Mouse (Mus musculus) embryonic fibroblast, embryonic 13.5 days (primary cell): ENCODE results near the gene Serpini1. TPM values are rescaled to one million over a fixed set of nuclear protein-coding genes. Genes with fewer than 3 reads are reported as not detected.

Source experiments
- H3K27ac ChIP-seq: 2 replicates; pipeline ENCODE4 v1.5.1; 2012; ENCODE audit warnings: low read length, control low read depth, inconsistent platforms; ENCODE audit not compliant: insufficient read depth
- H3K4me1 ChIP-seq: 2 replicates; pipeline ENCODE4 v1.6.1; 2011; ENCODE audit warnings: low read length; ENCODE audit not compliant: control insufficient read depth, insufficient read depth
- H3K4me3 ChIP-seq: 2 replicates; pipeline ENCODE4 v1.5.1; 2011; ENCODE audit warnings: mild to moderate bottlenecking, control low read depth, low read length; ENCODE audit not compliant: insufficient read depth
- CTCF ChIP-seq: IDR thresholded peaks from 2 replicates; pipeline ENCODE4 v1.5.1; 2011; ENCODE audit warnings: mild to moderate bottlenecking, control low read depth, low read length, moderate library complexity, borderline replicate concordance; ENCODE audit not compliant: insufficient read depth
- POLR2A ChIP-seq: IDR thresholded peaks from 2 replicates; pipeline ENCODE4 v1.6.1; 2011; ENCODE audit warnings: low read depth, mild to moderate bottlenecking, control low read depth, low read length, moderate library complexity
- polyA plus RNA-seq: library from polyadenylated mRNA; stranded (reverse); fragments of >200 nt; gene quantifications from 2 replicates; pipeline ENCODE4 v1.2.4, GENCODE M21; 2011; ENCODE audit warnings: low read depth; ENCODE audit not compliant: missing spikeins, insufficient read length

The Serpini1 gene
- polyA plus RNA-seq, result 1.9 and 2.2 TPM in 2 replicates

DNA sequence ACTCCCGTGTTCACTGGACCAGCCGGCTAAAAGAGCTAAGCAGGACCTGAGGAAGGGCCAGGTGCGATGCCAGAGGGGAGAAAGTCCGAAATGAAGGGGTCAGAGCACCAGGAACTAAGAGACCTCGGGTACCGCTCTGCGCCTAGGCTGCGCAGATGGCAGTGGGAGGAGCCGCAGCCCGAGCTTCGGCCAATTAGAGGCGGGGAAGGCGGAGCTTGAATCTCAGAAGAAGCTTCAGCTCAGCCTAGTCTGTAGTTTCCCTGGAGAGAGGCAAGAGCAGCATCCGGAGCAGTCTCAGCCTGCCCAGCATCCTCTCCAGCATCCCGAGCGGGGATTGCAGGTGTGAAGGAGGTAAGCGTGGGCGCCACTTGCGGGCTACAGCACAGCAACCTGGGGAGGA, at the start of gene Serpini1:
Gene Serpini1, plus strand, starts transcription at position 256 of the 400 bp plus-strand sequence.
- no peaks in the 10 kb centered on the region; the same call in 1 of the 2 replicates for H3K4me1 ChIP-seq
- peak within 1 kb of the TSS; percentile 51 for H3K27ac ChIP-seq
- H3K4me3 ChIP-seq, result peak within 1 kb of the TSS; percentile 95
- TF ChIP-seq POLR2A, result peak; percentile 83
- TF ChIP-seq CTCF, result no peak

DNA sequence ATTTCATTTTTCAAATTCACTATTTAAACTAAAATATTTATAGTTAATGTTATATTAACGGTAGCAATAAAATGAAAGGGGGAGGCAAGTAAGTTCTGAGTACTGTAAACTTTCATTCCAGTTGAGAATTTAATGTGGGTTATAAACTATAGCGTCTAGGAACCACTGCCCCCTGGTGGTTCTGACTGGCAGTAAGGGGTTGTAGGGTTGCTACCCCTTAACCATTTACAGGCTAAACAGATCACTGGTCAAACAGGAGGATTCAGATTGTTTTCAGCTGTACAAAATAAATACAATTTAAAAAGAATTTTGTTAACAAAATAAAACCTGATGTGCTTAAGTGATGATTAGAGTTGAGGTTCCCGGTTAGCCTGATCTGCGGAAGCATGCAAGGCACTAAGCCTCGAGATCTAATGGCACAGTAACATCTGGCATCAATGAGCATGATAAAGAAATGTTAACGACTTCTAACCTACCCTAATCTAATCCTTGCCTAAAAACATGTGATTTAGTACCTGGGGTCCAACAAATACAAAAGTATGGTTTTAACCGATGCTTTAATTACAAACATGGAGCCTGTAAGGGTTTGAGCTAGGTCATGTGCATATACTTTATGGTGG, 39.6 kb upstream of the Serpini1 start:
- Histone ChIP-seq H3K4me1 (no peaks in the 10 kb centered on the region), H3K4me3 (no peak overlapping the region), H3K27ac (no peak overlapping the region)
- TF ChIP-seq POLR2A (no peak), CTCF (no peak)

DNA sequence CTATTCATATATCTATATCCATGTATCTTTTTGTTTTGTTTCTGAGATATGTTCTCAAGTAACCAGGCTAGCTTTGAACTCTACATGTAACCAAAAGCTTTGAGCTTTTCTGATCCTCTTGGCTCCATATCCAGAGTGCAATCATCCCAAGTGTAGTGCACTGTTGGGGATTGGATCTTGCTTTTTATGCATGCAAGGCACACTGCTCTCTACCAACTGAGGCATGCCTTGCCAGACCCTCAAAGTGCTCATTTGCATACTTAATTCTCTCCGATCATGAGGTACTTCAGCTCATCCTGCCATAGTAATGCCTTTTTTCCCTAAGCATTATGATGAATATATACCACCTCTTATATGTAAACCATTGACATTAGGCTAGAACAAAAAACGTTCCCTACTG, 36.0 kb upstream of the Serpini1 start:
- Histone ChIP-seq H3K4me1 (no peaks in the 10 kb centered on the region), H3K27ac (no peak overlapping the region), H3K4me3 (no peak overlapping the region)
- no peak for TF ChIP-seq CTCF
- no peak for TF ChIP-seq POLR2A

DNA sequence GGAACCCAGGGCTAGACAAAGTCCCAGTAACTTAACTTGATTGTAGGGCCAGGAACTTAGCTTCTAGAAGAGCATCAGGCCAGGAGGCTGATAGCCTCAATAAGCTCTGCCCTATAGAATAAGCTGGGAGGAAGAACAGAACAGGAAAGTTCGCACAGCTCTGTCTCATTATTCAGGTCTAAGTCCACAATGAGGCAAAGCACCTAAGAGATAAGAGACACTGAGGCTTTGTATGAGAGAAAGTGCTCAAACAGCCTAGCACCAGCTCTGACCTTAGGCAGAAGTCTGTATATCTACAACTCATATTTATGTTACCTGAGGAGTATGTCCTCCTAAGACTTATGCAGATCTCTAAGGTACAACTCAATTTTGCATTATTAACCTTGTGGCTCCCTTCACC, 34.8 kb upstream of the Serpini1 start:
- Histone ChIP-seq H3K27ac (no peak overlapping the region), H3K4me3 (no peak overlapping the region), H3K4me1 (no peaks in the 10 kb centered on the region)
- TF ChIP-seq CTCF (no peak), POLR2A (no peak)

DNA sequence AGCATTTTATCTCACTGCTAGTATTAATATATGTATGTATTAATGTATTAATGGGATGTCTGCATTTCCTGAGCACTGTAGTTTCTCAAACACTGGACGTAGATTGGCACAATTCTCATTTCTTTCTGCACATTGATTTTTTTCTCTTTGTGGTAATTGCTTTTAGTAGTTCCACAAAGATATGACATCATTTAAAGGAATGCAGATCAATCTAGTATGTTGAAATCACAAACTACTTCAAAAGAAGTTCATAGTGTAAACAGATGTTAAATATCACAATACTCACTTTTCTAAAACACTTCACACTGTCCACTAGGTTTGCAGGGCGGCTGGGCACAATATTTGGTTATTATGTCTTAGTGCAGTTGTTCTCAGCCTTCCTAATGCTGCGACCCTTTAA, 26.3 kb upstream of the Serpini1 start:
- TF ChIP-seq CTCF (no peak), POLR2A (no peak)
- Histone ChIP-seq H3K4me3 (no peak overlapping the region), H3K4me1 (no peaks in the 10 kb centered on the region), H3K27ac (no peak overlapping the region)

DNA sequence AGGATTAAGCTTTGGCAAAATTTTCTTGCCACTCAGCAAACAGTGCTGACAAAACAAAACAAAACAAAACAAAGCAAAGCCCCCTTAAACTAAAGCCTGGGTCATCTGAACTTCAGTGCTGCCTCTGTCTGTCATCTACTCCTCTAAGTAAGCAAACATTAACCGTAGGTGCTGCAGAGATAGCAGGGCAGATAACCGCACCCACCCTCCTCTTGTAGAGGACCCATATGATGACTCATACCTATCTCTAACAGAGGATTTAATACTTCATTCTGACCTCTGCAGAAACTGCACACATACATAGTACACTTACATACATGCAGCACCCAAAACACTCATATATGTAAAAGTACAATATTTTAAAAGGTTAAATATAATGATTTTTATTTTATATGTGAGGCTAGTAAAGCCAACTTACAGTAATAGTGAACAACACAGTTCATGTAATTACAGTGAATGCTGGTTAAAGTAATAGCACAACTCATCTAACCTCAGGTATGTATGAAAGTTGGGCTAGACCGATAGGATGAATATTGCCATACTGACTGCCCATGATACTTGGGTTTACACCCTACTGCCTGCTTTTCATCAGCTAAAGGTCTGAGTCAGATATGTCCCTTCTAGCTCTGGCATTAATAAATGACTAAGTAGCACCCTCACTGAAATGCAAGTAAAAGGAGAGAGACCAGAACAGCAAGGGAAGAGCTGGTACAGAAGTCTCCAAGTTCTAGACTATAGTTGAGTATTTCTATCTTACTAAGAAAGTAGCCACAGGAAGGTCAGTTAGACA, 23.1 kb upstream of the Serpini1 start:
- H3K4me1 ChIP-seq, result no peaks in the 10 kb centered on the region
- H3K4me3 ChIP-seq, result no peak overlapping the region
- TF ChIP-seq POLR2A, result no peak
- no peak for TF ChIP-seq CTCF
- no peak overlapping the region for H3K27ac ChIP-seq

DNA sequence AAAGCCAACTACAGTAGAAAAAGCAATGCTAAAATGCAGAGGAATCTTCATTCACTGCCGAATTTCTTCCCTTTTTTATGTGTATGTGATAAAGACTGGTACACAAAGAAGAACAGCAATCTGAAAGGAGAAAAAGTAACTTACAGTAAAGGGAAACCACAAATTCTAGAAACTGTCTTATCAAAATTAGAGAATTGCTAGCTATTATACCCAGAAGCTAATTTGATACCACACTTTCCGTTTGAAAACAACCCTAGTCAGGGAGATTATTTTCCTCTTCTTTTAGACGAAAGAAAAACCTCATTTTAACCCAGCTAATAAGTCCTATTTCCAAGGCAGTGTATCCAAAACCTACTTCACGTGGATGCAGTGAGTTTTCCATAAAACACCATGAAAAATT, 16.1 kb upstream of the Serpini1 start:
- Histone ChIP-seq H3K4me1 (no peaks in the 10 kb centered on the region), H3K4me3 (no peak overlapping the region), H3K27ac (no peak overlapping the region)
- TF ChIP-seq POLR2A, result no peak
- TF ChIP-seq CTCF, result no peak

DNA sequence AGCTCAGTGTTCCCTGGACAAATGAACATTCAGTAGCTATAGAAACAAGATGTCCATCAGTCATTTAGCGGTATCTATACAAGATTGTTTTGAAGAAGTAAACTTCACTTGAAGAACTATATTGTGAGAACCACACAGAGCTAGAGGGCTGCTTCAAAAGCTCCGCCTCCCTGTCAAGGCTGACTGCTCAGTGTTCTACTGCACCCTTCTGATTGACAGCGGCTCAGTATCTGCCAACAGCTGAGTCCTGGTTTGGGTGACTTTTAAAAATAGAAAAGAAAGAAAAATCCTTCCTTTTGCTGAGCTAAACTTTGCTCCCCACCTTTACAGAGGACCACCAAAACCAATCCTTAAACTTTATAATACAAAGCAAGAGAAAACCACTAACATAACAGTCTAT, 14.5 kb upstream of the Serpini1 start:
- no peak overlapping the region for H3K4me3 ChIP-seq
- no peak overlapping the region for H3K27ac ChIP-seq
- no peaks in the 10 kb centered on the region for H3K4me1 ChIP-seq

DNA sequence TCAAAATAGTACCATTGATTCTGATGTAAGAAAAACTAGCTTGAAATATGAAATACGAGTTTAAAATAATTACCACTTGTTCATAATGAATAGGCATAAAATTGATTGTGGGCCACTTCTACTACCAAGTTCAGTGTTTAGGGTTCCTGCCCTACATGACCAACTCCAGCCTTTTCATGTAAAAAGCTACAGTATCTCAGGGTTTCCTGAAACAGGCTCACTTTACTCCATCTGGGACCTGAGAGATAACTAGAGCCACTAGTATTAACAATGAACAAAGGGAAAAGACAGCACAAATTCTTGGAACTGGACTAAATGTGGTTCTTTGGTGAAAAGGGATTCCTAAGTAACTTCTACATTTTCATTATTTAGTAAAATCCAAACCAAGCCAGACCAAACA, 13.1 kb upstream of the Serpini1 start:
- H3K4me3 ChIP-seq, result no peak overlapping the region
- H3K4me1 ChIP-seq, result no peaks in the 10 kb centered on the region
- H3K27ac ChIP-seq, result no peak overlapping the region
- TF ChIP-seq POLR2A (no peak), CTCF (no peak)

More for the DNA sequence above, 14.5 kb upstream of the Serpini1 start:
- TF ChIP-seq CTCF (no peak), POLR2A (no peak)

DNA sequence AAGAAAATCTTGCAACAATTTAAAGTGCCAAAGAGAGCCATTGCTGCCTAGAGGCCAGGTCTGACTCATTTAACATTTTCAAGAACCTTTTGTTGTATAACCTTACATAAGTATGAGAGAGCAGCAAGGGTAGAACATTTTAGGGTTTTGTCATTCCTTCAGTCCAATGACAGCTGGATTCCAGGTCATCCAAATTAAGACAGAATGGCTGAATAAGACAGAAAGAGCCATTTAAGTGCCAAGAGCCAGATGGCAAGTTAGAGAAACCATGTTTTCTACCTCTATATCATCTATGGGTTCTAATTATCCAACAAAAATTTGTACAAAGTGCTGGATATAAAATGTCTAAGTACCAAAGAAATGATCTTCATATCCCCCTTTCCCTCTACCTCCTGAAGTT, 6.1 kb upstream of the Serpini1 start:
- no peak overlapping the region for H3K27ac ChIP-seq
- H3K4me3 ChIP-seq, result no peak overlapping the region
- no peak for TF ChIP-seq POLR2A
- no peak for TF ChIP-seq CTCF
- H3K4me1 ChIP-seq, result no peaks in the 10 kb centered on the region; the same call in 1 of the 2 replicates
